13 mouse cellular contexts compared by ENCODE assay signal in the genomic region with DNA sequence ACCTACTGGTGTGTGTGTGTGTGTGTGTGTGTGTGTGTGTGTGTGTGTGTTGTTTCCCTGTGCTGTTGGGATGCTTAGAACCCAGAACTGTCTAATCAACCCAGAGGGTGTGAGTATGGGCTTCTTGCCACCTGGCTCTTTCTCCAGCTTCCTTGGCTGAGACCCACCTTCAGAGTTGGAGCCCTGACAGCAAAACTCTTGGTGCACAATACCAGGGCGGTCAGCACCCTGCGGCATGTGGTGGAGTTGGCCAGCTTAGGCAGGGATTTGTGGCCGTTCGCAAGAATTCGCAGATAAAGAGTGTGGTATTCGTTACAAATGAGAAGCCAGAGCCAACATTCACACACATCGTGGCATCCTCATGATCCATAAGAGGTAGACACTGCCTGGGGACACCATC.
DNase-seq lines count a peak whose midpoint lies in the region; ATAC-seq and TF ChIP-seq lines count a peak whose summit lies in the region.
"Had no signal": no experiment of that assay in that cellular context is flagged by ENCODE, and none has a peak within 500 bp of the region (broad histone marks: within the 10 kb centered on the region; RNA-seq: fewer than 3 reads in every experiment).

No protein-coding gene starts in this region.

- no peak overlapping the region for H3K9ac ChIP-seq in lung, embryonic 14.5 days

- H3K4me2 ChIP-seq in lung, embryonic 14.5 days = no peak overlapping the region

- H3K4me1 ChIP-seq in lung, embryonic 14.5 days (ENCODE audit: insufficient read depth) = no peaks in the 10 kb centered on the region

- TF ChIP-seq CTCF in lung, embryonic 14.5 days (IDR thresholded peaks at IDR 0.05; ENCODE audit: low read depth) = no peak
- no peak for TF ChIP-seq CTCF in left cerebral cortex, adult 2 months (IDR thresholded peaks at IDR 0.05)

- H3K4me3 ChIP-seq in lung, embryonic 14.5 days (ENCODE audit: low read depth, low read length) = no peak overlapping the region
- H3K4me3 ChIP-seq in left cerebral cortex, adult 2 months = no peak overlapping the region
- H3K4me3 ChIP-seq: layer of hippocampus, adult 2 months; limb, embryonic 10.5 days had no signal

- ATAC-seq in lung, embryonic 14.5 days (ENCODE audit: insufficient read depth) = no peak
- ATAC-seq: intestine, postnatal 0 days had no signal

- no peaks in the 10 kb centered on the region for H3K27me3 ChIP-seq in lung, embryonic 14.5 days (ENCODE audit: insufficient read depth, low read length)

- H3K27ac ChIP-seq in lung, embryonic 14.5 days (ENCODE audit: low read depth) = no peak overlapping the region
- H3K27ac ChIP-seq in left cerebral cortex, adult 2 months = no peak overlapping the region
- H3K27ac ChIP-seq: layer of hippocampus, adult 2 months had no signal

- 71% methylated on average over 7 of the region's 7 CpGs for WGBS in lung, embryonic 14.5 days

- intact Hi-C loops in left cerebral cortex, adult 2 months (cut with DNase I) = no loop called here

- H3K36me3 ChIP-seq in lung, embryonic 14.5 days (ENCODE audit: insufficient read depth) = no peaks in the 10 kb centered on the region
- H3K36me3 ChIP-seq: G1E had no signal

- peak; percentile 52 for DNase-seq in adrenal gland, postnatal 14 days
- no peak for DNase-seq in adrenal gland, adult 8-10 months
- peak; percentile 21 for DNase-seq in lung, embryonic 14.5 days
- no peak for DNase-seq in lung, adult 18-20 months
- peak; percentile 64 for DNase-seq in cerebellum, adult 11-12 months
- peak; percentile 37 to 49 for DNase-seq in heart, adult 9 months (ENCODE audit: low spot score in 2 of 2)
- DNase-seq in left cerebral cortex, adult 2 months (ENCODE audit: extremely low spot score in 1 of 2, low spot score in 2 of 2) = no peak
- no peak for DNase-seq in spleen, postnatal 10 days (ENCODE audit: low spot score in 2 of 2)
- DNase-seq: adrenal gland, postnatal 36 days had no signal

- H3K9me3 ChIP-seq in lung, embryonic 14.5 days (ENCODE audit: low read depth, low read length) = no peaks in the 10 kb centered on the region
- H3K9me3 ChIP-seq: limb, embryonic 10.5 days had no signal

Comparison
In these comparisons a context has a peak if more than half of its experiments do, and no peak if none do; other contexts are left out.
1. DNase-seq: peak in adrenal gland, postnatal 14 days (single experiment), lung, embryonic 14.5 days (single experiment), cerebellum, adult 11-12 months (single experiment) and heart, adult 9 months (2 of 2); none in adrenal gland, adult 8-10 months (single experiment), lung, adult 18-20 months (0 of 2), left cerebral cortex, adult 2 months (0 of 2) and spleen, postnatal 10 days (0 of 2).